Mouse (Mus musculus): ENCODE data around the gene Gm21671. TPM values are rescaled to one million over a fixed set of nuclear protein-coding genes. Genes with fewer than 3 reads are reported as not detected.
A peak's percentile ranks its signal among the peaks of the same experiment; 100 is the strongest.
"Not testable (repeated sequence)": the region's sequence is repeated elsewhere in the genome, so short reads cannot be mapped to it uniquely, and the experiment has no call there.

The Gm21671 gene
- total RNA-seq (2014; rRNA removed; ENCODE audit: low replicate concordance) = not detected in 2 replicates
- polyA plus RNA-seq (2015; fragmentation: Nextera tagmentation; extraction: Ambion mirVana) = not detected in 2 replicates

- not testable (repeated sequence) for ATAC-seq (ENCODE audit: insufficient read depth, low read depth); H3K27me3 ChIP-seq (ENCODE audit: control insufficient read depth, insufficient read depth, low read length); H3K36me3 ChIP-seq (replicated peaks; ENCODE audit: control insufficient read depth, insufficient read depth, low read length); H3K4me3 ChIP-seq (ENCODE audit: low read depth, low read length); DNase-seq (ENCODE audit: low spot score); H3K9ac ChIP-seq (replicated peaks; ENCODE audit: low read depth, low read length); H3K4me1 ChIP-seq (ENCODE audit: control insufficient read depth, insufficient read depth); H3K9me3 ChIP-seq (replicated peaks; ENCODE audit: control insufficient read depth, low read length); H3K4me2 ChIP-seq (ENCODE audit: low read depth, low read length); H3K27ac ChIP-seq (ENCODE audit: low read depth)
- WGBS = 61% methylated on average over 2 of the region's 2 CpGs
These were observed at the start of gene Gm21671 for GRCm38 (mm10) chr5:25954317-25954716. Gene Gm21671, minus strand, starts transcription at chr5:25954417.

DNA sequence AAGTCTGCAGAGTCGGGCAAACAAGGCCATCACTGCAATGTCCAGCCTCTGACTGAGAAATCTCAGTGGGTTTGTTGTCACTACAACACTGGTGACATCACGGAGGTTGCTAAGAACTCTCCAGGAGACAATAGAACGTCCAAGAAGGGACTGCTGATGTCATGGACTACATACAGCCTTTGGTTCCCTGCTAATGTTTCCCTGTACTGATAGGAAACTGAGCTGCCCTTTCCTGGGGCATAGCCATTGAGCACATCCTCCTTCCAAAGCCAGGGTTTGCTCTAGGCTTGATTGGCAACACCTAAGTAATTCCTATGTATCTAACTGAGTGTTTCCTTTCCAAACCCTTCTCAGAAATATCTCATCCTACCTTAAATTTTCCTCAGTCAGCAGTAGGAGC lies 34.3 kb upstream of the Gm21671 start, which contains the start of gene Gm21698:
TSS of gene Gm21698 (minus strand) at position 101 of the 400 bp plus-strand sequence.
- not testable (repeated sequence) for H3K4me2 ChIP-seq (ENCODE audit: low read depth, low read length); H3K9me3 ChIP-seq (replicated peaks; ENCODE audit: control insufficient read depth, low read length); H3K9ac ChIP-seq (replicated peaks; ENCODE audit: low read depth, low read length); H3K27ac ChIP-seq (ENCODE audit: low read depth); H3K4me3 ChIP-seq (ENCODE audit: low read depth, low read length); H3K36me3 ChIP-seq (replicated peaks; ENCODE audit: control insufficient read depth, insufficient read depth, low read length); H3K4me1 ChIP-seq (ENCODE audit: control insufficient read depth, insufficient read depth); H3K27me3 ChIP-seq (ENCODE audit: control insufficient read depth, insufficient read depth, low read length); ATAC-seq (ENCODE audit: insufficient read depth, low read depth); DNase-seq (ENCODE audit: low spot score)
- WGBS = no CpG with 5 or more reads among the region's 3 CpGs

GRCm38 (mm10) chr5:25972563-25972962 lies 18.3 kb upstream of the Gm21671 start, which contains the start of gene Gm21680:
Gene Gm21680, minus strand, starts transcription at chr5:25972663.
- H3K36me3 ChIP-seq (replicated peaks; ENCODE audit: control insufficient read depth, insufficient read depth, low read length); H3K9ac ChIP-seq (replicated peaks; ENCODE audit: low read depth, low read length); H3K9me3 ChIP-seq (replicated peaks; ENCODE audit: control insufficient read depth, low read length); H3K4me3 ChIP-seq (ENCODE audit: low read depth, low read length); H3K4me1 ChIP-seq (ENCODE audit: control insufficient read depth, insufficient read depth); H3K4me2 ChIP-seq (ENCODE audit: low read depth, low read length); H3K27me3 ChIP-seq (ENCODE audit: control insufficient read depth, insufficient read depth, low read length); ATAC-seq (ENCODE audit: insufficient read depth, low read depth); DNase-seq (ENCODE audit: low spot score); H3K27ac ChIP-seq (ENCODE audit: low read depth): not testable (repeated sequence)
- no CpG with 5 or more reads among the region's 2 CpGs for WGBS

- not testable (repeated sequence) for H3K36me3 ChIP-seq (replicated peaks; ENCODE audit: control insufficient read depth, insufficient read depth, low read length); H3K9me3 ChIP-seq (replicated peaks; ENCODE audit: control insufficient read depth, low read length); ATAC-seq (ENCODE audit: insufficient read depth, low read depth); H3K4me1 ChIP-seq (ENCODE audit: control insufficient read depth, insufficient read depth); H3K27ac ChIP-seq (ENCODE audit: low read depth); H3K4me3 ChIP-seq (ENCODE audit: low read depth, low read length); H3K9ac ChIP-seq (replicated peaks; ENCODE audit: low read depth, low read length); DNase-seq (ENCODE audit: low spot score); H3K27me3 ChIP-seq (ENCODE audit: control insufficient read depth, insufficient read depth, low read length); H3K4me2 ChIP-seq (ENCODE audit: low read depth, low read length)
- 38% methylated on average over 16 of the region's 17 CpGs for WGBS
These were observed 2.8 kb upstream of the Gm21671 start for GRCm38 (mm10) chr5:25957050-25957449.

DNA sequence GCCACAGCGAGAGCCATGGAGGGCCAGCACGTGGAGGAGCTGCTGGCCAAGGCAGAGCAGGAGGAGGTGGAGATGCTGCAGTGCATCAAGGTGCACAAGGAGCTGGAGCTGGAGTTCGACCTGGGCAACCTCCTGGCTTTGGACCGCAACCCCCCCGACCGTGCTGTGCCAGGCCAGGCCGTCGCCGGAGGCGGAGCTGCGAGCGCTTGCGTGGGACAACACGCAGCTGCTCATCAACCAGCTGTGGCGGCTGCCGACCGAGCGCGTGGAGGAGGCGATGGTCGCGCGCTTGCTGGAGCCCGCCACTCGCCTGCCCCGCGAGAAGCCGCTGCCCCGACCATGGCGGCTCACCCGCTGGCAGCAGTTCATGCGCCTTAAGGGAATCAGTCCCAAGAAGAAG lies 2.4 kb upstream of the Gm21671 start:
- H3K27me3 ChIP-seq (ENCODE audit: control insufficient read depth, insufficient read depth, low read length); DNase-seq (ENCODE audit: low spot score); H3K36me3 ChIP-seq (replicated peaks; ENCODE audit: control insufficient read depth, insufficient read depth, low read length); H3K9ac ChIP-seq (replicated peaks; ENCODE audit: low read depth, low read length); H3K9me3 ChIP-seq (replicated peaks; ENCODE audit: control insufficient read depth, low read length); H3K4me1 ChIP-seq (ENCODE audit: control insufficient read depth, insufficient read depth); H3K27ac ChIP-seq (ENCODE audit: low read depth); ATAC-seq (ENCODE audit: insufficient read depth, low read depth): not testable (repeated sequence)
- WGBS = 18% methylated on average over 32 of the region's 32 CpGs
- H3K4me2 ChIP-seq (ENCODE audit: low read depth, low read length) = peak overlapping the region; percentile 40
- H3K4me3 ChIP-seq (ENCODE audit: low read depth, low read length) = 0 out of 2 replicates have a peak overlapping the region, but pooled peaks have one; percentile 5

- ATAC-seq (ENCODE audit: insufficient read depth, low read depth); H3K4me1 ChIP-seq (ENCODE audit: control insufficient read depth, insufficient read depth); H3K9ac ChIP-seq (replicated peaks; ENCODE audit: low read depth, low read length); H3K36me3 ChIP-seq (replicated peaks; ENCODE audit: control insufficient read depth, insufficient read depth, low read length); H3K9me3 ChIP-seq (replicated peaks; ENCODE audit: control insufficient read depth, low read length); H3K4me3 ChIP-seq (ENCODE audit: low read depth, low read length); H3K27ac ChIP-seq (ENCODE audit: low read depth); H3K4me2 ChIP-seq (ENCODE audit: low read depth, low read length); H3K27me3 ChIP-seq (ENCODE audit: control insufficient read depth, insufficient read depth, low read length): not testable (repeated sequence)
- 72% methylated on average over 2 of the region's 2 CpGs for WGBS
- DNase-seq (ENCODE audit: low spot score) = peak; percentile 5
These were observed 8.8 kb downstream of the Gm21671 start for GRCm38 (mm10) chr5:25945391-25945790.

DNA sequence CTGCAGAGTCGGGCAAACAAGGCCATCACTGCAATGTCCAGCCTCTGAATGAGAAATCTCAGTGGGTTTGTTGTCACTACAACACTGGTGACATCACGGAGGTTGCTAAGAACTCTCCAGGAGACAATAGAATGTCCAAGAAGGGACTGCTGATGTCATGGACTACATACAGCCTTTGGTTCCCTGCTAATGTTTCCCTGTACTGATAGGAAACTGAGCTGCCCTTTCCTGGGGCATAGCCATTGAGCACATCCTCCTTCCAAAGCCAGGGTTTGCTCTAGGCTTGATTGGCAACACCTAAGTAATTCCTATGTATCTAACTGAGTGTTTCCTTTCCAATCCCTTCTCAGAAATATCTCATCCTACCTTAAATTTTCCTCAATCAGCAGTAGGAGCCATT lies 11.9 kb downstream of the Gm21671 start, which contains the start of gene Gm21663:
TSS of gene Gm21663 (minus strand) at position 101 of the 400 bp plus-strand sequence.
- not testable (repeated sequence) for H3K4me1 ChIP-seq (ENCODE audit: control insufficient read depth, insufficient read depth); H3K9me3 ChIP-seq (replicated peaks; ENCODE audit: control insufficient read depth, low read length); H3K9ac ChIP-seq (replicated peaks; ENCODE audit: low read depth, low read length); H3K36me3 ChIP-seq (replicated peaks; ENCODE audit: control insufficient read depth, insufficient read depth, low read length); H3K27me3 ChIP-seq (ENCODE audit: control insufficient read depth, insufficient read depth, low read length); H3K27ac ChIP-seq (ENCODE audit: low read depth); H3K4me3 ChIP-seq (ENCODE audit: low read depth, low read length); ATAC-seq (ENCODE audit: insufficient read depth, low read depth); DNase-seq (ENCODE audit: low spot score); H3K4me2 ChIP-seq (ENCODE audit: low read depth, low read length)
- 41% methylated on average over 2 of the region's 2 CpGs for WGBS

All from heart, postnatal 0 days (tissue).